Mouse (Mus musculus) kidney, postnatal 14 days (tissue): ENCODE results near the gene Gja3.
"Not testable (repeated sequence)": the region's sequence is repeated elsewhere in the genome, so short reads cannot be mapped to it uniquely, and the experiment has no call there.

ENCODE experiments used
- DNase-seq: peaks from one replicate; pipeline ENCODE4 v3.0.0; 2022; ENCODE audit warnings: mixed read lengths

Gja3 gene

DNA sequence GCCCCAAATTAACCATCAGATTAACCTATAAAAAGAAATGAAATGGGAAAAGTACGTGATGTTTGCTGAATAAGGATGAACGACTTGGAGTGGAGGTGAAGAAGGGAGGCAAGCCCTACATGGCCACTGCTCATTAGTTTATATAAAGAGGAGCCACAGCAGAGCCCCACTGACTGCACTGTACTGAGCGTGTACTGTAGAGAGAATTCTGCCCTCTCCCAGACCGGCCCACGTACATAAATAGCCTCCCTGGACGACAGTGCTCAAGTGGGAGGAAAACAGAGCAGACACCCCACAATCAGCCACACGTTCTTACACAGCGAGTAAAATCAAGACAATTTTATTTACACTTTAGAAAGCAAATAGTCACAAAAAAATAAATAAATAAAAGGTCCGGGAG lies 23.8 kb downstream of the Gja3 start:
- no peak for DNase-seq

DNA sequence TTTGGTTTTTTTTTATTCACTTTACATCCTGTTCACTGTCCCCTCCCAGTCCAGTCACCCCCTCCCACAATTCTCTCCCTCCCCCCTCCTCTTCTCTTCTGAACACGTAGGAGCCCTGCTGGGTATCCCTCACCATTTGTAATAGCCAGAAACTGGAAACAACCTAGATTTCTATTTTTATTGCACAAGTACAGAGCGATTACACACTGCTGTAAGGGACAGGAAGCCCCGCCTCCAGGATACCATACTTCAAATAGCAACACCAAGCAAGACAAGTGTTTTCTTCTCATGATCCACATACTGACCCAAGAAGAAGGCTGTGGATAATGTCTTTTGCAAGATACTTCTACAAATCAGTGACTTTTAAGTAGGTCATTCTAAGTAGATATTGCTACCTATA lies 25.1 kb downstream of the Gja3 start:
- DNase-seq = no peak

DNA sequence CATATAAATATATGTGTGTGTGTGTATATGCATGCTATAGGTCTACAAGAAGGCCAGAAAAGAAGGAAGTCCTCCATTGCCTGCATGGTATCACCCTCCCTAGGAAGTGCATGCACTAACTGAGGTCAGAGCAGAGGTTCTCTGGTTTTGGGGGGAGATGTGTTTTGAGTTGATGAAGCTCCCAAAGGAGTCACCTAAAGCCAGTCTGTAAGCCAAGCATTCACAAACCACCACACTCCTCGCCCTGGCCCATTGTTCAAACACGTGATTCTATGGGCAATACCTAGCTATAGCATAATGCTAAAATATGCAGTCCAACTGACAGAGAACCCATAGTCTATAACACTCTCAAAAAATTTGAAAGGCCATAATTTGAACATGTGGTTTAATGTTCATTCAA lies 39.5 kb downstream of the Gja3 start:
- DNase-seq = no peak

DNA sequence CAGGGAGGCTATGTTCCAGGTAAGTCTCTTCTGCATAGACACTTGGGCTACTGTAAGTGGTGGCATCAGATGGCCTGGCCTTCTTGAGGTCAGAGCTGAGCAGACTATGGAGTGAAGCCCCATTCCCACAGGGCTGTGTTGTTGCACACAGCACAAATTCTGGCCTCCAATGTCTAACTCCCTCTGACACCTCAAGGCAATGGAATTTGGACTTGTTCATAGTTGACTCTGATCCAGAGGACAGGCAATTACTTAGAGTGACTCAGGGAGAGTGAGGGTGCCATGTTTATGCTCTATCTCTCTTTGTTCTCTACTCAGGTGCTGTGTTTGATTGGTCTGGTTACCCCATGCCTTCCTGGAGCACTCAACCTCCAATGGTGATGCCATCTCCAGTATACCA lies 41.1 kb downstream of the Gja3 start:
- DNase-seq = not testable (repeated sequence)

DNA sequence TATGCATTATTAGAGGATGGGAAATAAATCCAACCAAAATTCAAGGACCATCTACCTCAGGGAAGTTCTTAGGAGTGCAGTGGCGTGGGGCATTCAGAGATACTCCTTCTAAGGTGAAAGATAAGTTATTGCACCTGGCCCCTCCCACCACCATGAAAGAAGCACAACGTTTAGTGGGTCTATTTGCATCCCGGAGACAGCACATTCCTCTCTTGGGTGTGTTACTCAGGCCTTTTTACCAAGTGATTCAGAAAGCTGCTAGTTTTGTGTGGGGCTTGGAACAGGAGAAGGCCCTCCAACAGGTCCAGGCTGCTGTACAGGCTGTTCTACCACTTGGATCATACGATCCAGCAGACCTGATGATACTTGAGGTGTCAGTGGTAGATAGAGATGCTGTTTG lies 69.3 kb downstream of the Gja3 start:
- DNase-seq = no peak
